Mouse (Mus musculus): ENCODE results near the gene Insl5. TPM values are rescaled to one million over a fixed set of nuclear protein-coding genes. Genes with fewer than 3 reads are reported as not detected.

The Insl5 gene
- total RNA-seq (2021): not detected

GRCm38 (mm10) chr4:103026621-103027020 lies at the start of gene Insl5:
Gene Insl5, minus strand, starts transcription at chr4:103026842.
- no peak for DNase-seq
- intact Hi-C loops (cut with DNase I): no loop called here

GRCm38 (mm10) chr4:103070631-103071030 lies 44.0 kb upstream of the Insl5 start:
- intact Hi-C loops (cut with DNase I): no loop called here
- no peak for DNase-seq

- intact Hi-C loops (cut with DNase I): no loop called here
- no peak for DNase-seq
Observed at GRCm38 (mm10) chr4:103067906-103068655, 41.4 kb upstream of the Insl5 start.

- no peak for DNase-seq
- intact Hi-C loops (cut with DNase I): no loop called here
Observed at GRCm38 (mm10) chr4:103064976-103065375, 38.3 kb upstream of the Insl5 start.

GRCm38 (mm10) chr4:103064421-103064820 lies 37.8 kb upstream of the Insl5 start:
- DNase-seq: no peak
- intact Hi-C loops (cut with DNase I): no loop called here

GRCm38 (mm10) chr4:103056909-103057308 lies 30.3 kb upstream of the Insl5 start:
- intact Hi-C loops (cut with DNase I): no loop called here

GRCm38 (mm10) chr4:103048046-103048445 lies 21.4 kb upstream of the Insl5 start:
- no peak for DNase-seq
- intact Hi-C loops (cut with DNase I): no loop called here

More at GRCm38 (mm10) chr4:103056909-103057308, 30.3 kb upstream of the Insl5 start:
- DNase-seq: no peak

- DNase-seq: no peak
- intact Hi-C loops (cut with DNase I): no loop called here
Observed at GRCm38 (mm10) chr4:103042997-103043396, 16.4 kb upstream of the Insl5 start.

- intact Hi-C loops (cut with DNase I): no loop called here
- DNase-seq: no peak
Observed at GRCm38 (mm10) chr4:103039838-103040191, 13.2 kb upstream of the Insl5 start.

GRCm38 (mm10) chr4:103039103-103039837 lies 12.6 kb upstream of the Insl5 start:
- intact Hi-C loops (cut with DNase I): no loop called here
- DNase-seq: no peak

- DNase-seq: no peak
- intact Hi-C loops (cut with DNase I): no loop called here
Observed at GRCm38 (mm10) chr4:103028177-103029088, 1.8 kb upstream of the Insl5 start.

GRCm38 (mm10) chr4:103027745-103028144 lies 1.1 kb upstream of the Insl5 start:
- no peak for DNase-seq
- intact Hi-C loops (cut with DNase I): no loop called here

- intact Hi-C loops (cut with DNase I): no loop called here
- DNase-seq: no peak
Observed at GRCm38 (mm10) chr4:103013490-103013889, 13.2 kb downstream of the Insl5 start.

GRCm38 (mm10) chr4:103011823-103012222 lies 14.8 kb downstream of the Insl5 start:
- DNase-seq: no peak
- intact Hi-C loops (cut with DNase I): no loop called here

GRCm38 (mm10) chr4:103010734-103011133 lies 15.9 kb downstream of the Insl5 start:
- no peak for DNase-seq
- intact Hi-C loops (cut with DNase I): no loop called here

- DNase-seq: no peak
- intact Hi-C loops (cut with DNase I): no loop called here
Observed at GRCm38 (mm10) chr4:103006943-103007418, 19.7 kb downstream of the Insl5 start.

- DNase-seq: no peak
- intact Hi-C loops (cut with DNase I): no loop called here
Observed at GRCm38 (mm10) chr4:103006266-103006665, 20.4 kb downstream of the Insl5 start.

- intact Hi-C loops (cut with DNase I): no loop called here
- no peak for DNase-seq
Observed at GRCm38 (mm10) chr4:103005190-103005945, 21.3 kb downstream of the Insl5 start.

GRCm38 (mm10) chr4:103004681-103005080 lies 22.0 kb downstream of the Insl5 start:
- intact Hi-C loops (cut with DNase I): no loop called here

GRCm38 (mm10) chr4:102991685-102992084 lies 35.0 kb downstream of the Insl5 start:
- DNase-seq: no peak
- intact Hi-C loops (cut with DNase I): no loop called here

More at GRCm38 (mm10) chr4:103004681-103005080, 22.0 kb downstream of the Insl5 start:
- DNase-seq: no peak
